Mouse (Mus musculus): ENCODE measurements at regions not wholly inside any gene's neighbourhood (a gene's known extent, or its start where the extent isn't known, plus 50 kb on each side); places are given as distances from the start of the nearest gene placed in this dataset.
A peak's percentile ranks its signal among the peaks of the same experiment; 100 is the strongest.

DNA sequence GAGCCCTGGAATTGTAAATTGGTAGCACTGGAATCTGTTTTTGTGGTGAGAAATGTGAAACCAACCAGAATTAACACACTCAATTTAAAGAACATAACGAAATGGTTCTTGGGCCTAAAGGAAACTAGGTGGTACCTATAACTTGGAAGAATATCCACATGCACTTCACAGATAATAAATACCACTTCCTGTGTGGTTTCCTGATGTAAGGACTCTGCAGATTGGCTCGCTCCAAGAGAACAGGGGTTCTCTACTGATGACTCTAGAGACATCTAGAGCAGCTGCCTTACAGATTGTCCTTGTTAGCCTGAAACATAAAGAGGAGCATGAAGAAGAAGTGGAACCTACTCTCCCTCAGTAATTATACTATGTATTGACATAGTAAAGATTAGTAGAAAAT is 238.4 kb upstream of the Gm11042 start:
- no peak overlapping the region for H3K9ac ChIP-seq (ENCODE audit: low read depth, low read length)

DNA sequence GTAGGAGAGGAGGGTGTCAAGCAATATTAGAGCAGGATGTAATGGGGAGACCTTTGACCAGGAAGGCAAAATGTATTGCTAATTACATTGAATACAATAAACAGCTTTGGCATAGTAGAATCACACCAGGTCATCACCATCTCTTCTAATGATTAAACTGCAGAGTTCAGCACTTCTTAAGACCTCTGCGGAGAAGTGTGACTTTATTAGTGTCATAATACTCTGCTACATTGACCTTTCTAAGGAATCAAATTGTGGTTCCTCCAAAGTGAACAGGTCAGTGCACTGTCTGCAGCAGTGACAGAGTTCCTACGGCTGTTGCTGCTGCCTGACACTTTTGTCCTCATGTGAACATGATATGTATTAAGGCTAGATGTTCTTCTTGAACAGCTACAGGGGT is 228.0 kb upstream of the Gm11042 start:
- Histone ChIP-seq H3K4me2 (ENCODE audit: low read depth, low read length) (no peak overlapping the region), H3K9ac (ENCODE audit: low read depth, low read length) (no peak overlapping the region), H3K27me3 (replicated peaks; ENCODE audit: control insufficient read depth, insufficient read depth, low read length) (no peaks in the 10 kb centered on the region), H3K27ac (replicated peaks; ENCODE audit: low read depth, low read length) (no peak overlapping the region), H3K4me3 (ENCODE audit: low read depth, low read length) (no peak overlapping the region), H3K4me1 (ENCODE audit: control insufficient read depth, insufficient read depth, low read length) (no peaks in the 10 kb centered on the region), H3K36me3 (ENCODE audit: control insufficient read depth, insufficient read depth, low read length) (no peaks in the 10 kb centered on the region), H3K9me3 (ENCODE audit: control insufficient read depth, low read length) (no peaks in the 10 kb centered on the region)
- DNase-seq (ENCODE audit: low spot score) (no peak), ATAC-seq (ENCODE audit: low read depth) (no peak)
- 87% methylated on average over 2 of the region's 2 CpGs for WGBS

More for the DNA sequence above, 238.4 kb upstream of the Gm11042 start:
- no peak overlapping the region for H3K27ac ChIP-seq (replicated peaks; ENCODE audit: low read depth, low read length)
- no peak for ATAC-seq (ENCODE audit: low read depth)
- H3K9me3 ChIP-seq (ENCODE audit: control insufficient read depth, low read length): no peaks in the 10 kb centered on the region
- no peaks in the 10 kb centered on the region for H3K36me3 ChIP-seq (ENCODE audit: control insufficient read depth, insufficient read depth, low read length)
- no peak for DNase-seq (ENCODE audit: low spot score)
- H3K4me3 ChIP-seq (ENCODE audit: low read depth, low read length): no peak overlapping the region
- 85% methylated on average over 2 of the region's 2 CpGs for WGBS
- H3K27me3 ChIP-seq (replicated peaks; ENCODE audit: control insufficient read depth, insufficient read depth, low read length): no peaks in the 10 kb centered on the region
- H3K4me2 ChIP-seq (ENCODE audit: low read depth, low read length): no peak overlapping the region
- H3K4me1 ChIP-seq (ENCODE audit: control insufficient read depth, insufficient read depth, low read length): no peaks in the 10 kb centered on the region

DNA sequence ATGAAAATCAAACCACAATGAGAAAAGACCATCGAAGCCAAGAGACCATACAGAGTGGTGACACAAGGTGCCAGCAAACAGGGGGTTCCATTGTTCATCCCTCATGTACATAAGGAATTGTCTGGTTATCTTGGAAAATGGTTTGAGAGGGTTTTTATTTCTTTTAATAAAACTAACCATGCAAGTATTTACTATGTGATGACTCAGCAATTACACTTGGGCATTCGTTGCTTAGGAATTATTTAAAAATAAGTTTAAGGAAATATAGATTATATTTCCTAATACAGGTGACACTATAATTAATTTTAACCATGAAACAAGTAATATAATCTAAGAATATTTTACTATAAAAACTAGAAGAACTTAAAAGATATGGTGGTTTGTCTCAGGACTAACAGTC is 218.7 kb upstream of the Gm11042 start:
- Histone ChIP-seq H3K9ac (ENCODE audit: low read depth, low read length) (no peak overlapping the region), H3K4me3 (ENCODE audit: low read depth, low read length) (no peak overlapping the region), H3K27ac (replicated peaks; ENCODE audit: low read depth, low read length) (no peak overlapping the region), H3K4me2 (ENCODE audit: low read depth, low read length) (no peak overlapping the region), H3K9me3 (ENCODE audit: control insufficient read depth, low read length) (no peaks in the 10 kb centered on the region), H3K4me1 (ENCODE audit: control insufficient read depth, insufficient read depth, low read length) (no peaks in the 10 kb centered on the region), H3K36me3 (ENCODE audit: control insufficient read depth, insufficient read depth, low read length) (no peaks in the 10 kb centered on the region), H3K27me3 (replicated peaks; ENCODE audit: control insufficient read depth, insufficient read depth, low read length) (no peaks in the 10 kb centered on the region)
- no peak for ATAC-seq (ENCODE audit: low read depth)
- no peak for DNase-seq (ENCODE audit: low spot score)
- 80% methylated on average over 2 of the region's 2 CpGs for WGBS

DNA sequence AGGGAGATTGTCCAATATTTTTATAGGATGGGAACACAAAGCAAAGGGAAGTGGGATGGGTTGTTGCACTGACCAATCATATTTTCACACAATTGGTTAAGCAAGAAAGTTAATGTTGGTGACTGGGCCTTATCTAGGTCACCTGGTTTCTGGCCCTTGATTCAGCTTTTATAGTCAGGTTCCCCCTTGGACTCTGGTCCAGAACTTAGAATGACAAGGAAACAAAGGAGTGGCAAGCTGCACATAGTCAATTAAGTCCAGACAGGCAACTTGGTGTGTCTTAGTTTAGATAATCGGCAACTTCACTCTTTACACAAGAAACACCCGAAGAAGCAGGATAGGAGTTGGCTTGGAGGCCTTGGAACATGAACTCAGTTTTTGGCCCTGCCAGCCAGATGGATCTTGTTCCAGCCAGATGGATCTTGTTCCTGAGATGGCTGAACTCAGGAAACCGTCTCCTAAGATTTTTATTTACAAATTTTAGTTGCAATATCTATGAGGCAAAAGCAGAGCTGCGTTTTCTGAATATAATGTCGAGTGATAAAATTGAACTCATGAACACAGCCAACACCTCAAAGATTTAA is 212.9 kb upstream of the Gm11042 start:
- Histone ChIP-seq H3K9me3 (ENCODE audit: control insufficient read depth, low read length) (no peaks in the 10 kb centered on the region), H3K36me3 (ENCODE audit: control insufficient read depth, insufficient read depth, low read length) (no peaks in the 10 kb centered on the region), H3K4me1 (ENCODE audit: control insufficient read depth, insufficient read depth, low read length) (no peaks in the 10 kb centered on the region), H3K4me2 (ENCODE audit: low read depth, low read length) (no peak overlapping the region), H3K9ac (ENCODE audit: low read depth, low read length) (no peak overlapping the region), H3K27ac (replicated peaks; ENCODE audit: low read depth, low read length) (no peak overlapping the region), H3K4me3 (ENCODE audit: low read depth, low read length) (no peak overlapping the region), H3K27me3 (replicated peaks; ENCODE audit: control insufficient read depth, insufficient read depth, low read length) (no peaks in the 10 kb centered on the region)
- 77% methylated on average over 5 of the region's 5 CpGs for WGBS
- ATAC-seq (ENCODE audit: low read depth): no peak
- no peak for DNase-seq (ENCODE audit: low spot score)

DNA sequence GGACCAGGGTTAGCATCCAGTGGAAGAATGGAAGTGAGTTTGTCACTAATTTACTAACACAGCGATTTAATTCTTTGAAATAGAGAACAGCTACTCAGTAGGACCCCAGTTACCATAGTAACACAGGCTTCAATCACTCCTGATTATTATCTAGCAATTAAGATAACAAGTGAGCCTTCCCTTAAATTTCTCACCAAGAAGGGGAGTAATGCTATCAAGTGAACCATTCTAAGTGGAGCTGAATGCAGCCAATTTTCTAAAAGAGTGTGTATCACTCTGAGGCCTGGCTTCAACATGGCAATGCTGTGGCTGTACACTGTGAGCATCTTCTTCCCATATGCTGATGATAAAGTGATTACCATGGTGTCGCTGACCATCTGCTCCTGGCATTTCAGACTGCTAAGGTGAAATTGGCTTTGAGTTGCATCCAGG is 211.0 kb upstream of the Gm11042 start:
- 52% methylated on average over 2 of the region's 2 CpGs for whole genome bisulfite sequencing
- H3K4me2 ChIP-seq (ENCODE audit: low read depth, low read length): no peak overlapping the region
- ATAC-seq (ENCODE audit: low read depth) (no peak), DNase-seq (ENCODE audit: low spot score) (no peak)
- H3K4me3 ChIP-seq (ENCODE audit: low read depth, low read length): no peak overlapping the region
- no peak overlapping the region for H3K9ac ChIP-seq (ENCODE audit: low read depth, low read length)
- no peak overlapping the region for H3K27ac ChIP-seq (replicated peaks; ENCODE audit: low read depth, low read length)
- no peaks in the 10 kb centered on the region for H3K27me3 ChIP-seq (replicated peaks; ENCODE audit: control insufficient read depth, insufficient read depth, low read length)
- H3K9me3 ChIP-seq (ENCODE audit: control insufficient read depth, low read length): no peaks in the 10 kb centered on the region
- no peaks in the 10 kb centered on the region for H3K36me3 ChIP-seq (ENCODE audit: control insufficient read depth, insufficient read depth, low read length)
- H3K4me1 ChIP-seq (ENCODE audit: control insufficient read depth, insufficient read depth, low read length): no peaks in the 10 kb centered on the region

DNA sequence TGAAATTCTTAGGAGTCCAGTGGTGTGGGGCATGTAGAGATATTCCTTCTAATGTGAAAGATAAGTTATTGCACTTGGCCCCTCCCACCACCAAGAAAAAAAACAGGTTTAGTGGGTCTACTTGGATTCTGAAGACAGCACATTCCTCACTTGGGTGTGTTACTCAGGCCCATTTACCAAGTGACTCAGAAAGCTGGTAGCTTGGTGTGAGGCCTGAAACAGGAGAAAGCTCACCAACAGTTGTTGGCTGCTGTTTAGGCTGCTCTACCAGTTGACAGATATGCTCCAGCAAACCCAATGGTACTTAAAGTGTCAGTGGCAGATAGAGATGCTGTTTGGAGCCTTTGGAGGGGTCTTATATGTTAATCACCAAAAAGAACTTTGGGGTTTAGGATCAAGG is 207.8 kb upstream of the Gm11042 start:
- ATAC-seq (ENCODE audit: low read depth) (no peak), DNase-seq (ENCODE audit: low spot score) (peak; percentile 43)
- H3K4me3 ChIP-seq (ENCODE audit: low read depth, low read length): no peak overlapping the region
- no peaks in the 10 kb centered on the region for H3K36me3 ChIP-seq (ENCODE audit: control insufficient read depth, insufficient read depth, low read length)
- H3K27me3 ChIP-seq (replicated peaks; ENCODE audit: control insufficient read depth, insufficient read depth, low read length): no peaks in the 10 kb centered on the region
- no peak overlapping the region for H3K9ac ChIP-seq (ENCODE audit: low read depth, low read length)
- no peak overlapping the region for H3K4me2 ChIP-seq (ENCODE audit: low read depth, low read length)
- H3K4me1 ChIP-seq (ENCODE audit: control insufficient read depth, insufficient read depth, low read length): no peaks in the 10 kb centered on the region
- H3K9me3 ChIP-seq (ENCODE audit: control insufficient read depth, low read length): no peaks in the 10 kb centered on the region
- no peak overlapping the region for H3K27ac ChIP-seq (replicated peaks; ENCODE audit: low read depth, low read length)

DNA sequence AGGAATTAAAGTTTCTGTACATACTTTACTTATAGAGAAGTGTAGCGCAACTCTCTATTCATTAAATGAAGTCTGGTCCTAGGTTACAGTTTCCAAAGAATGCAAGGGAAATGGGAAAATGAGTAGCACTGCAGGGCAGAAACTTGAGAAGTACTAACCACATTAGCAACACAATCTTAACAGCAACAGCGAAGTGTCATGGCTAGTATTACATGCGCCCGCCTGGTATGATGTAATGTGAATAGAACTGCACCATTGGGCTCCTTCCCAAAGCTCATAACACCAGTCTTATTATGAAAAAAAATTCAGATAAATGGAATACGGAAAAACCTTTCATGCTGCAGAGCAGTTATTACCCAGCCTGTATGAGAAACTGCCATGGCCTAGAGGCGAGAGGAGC is 201.8 kb upstream of the Gm11042 start:
- WGBS: 57% methylated on average over 6 of the region's 6 CpGs
- peak; percentile 75 for ATAC-seq (ENCODE audit: low read depth)

DNA sequence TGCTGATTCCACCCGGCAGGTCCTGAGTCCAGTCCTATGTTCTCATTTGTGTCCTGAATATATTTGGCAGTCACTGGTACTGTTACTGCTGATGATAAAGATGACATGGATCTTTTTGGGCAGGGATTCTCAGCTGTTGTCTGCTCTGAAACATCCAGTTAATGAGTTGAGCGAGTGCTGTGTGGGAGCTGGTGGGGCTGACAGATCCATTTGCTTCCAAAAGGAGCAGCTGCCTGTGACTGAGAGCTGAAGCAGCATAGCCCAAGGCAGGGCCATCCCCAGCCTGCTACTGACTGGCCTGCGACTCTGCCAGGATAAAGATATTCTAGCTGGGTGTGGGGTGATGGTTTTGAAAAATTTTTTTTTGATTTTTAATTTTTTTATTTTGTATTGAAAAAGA is 200.3 kb upstream of the Gm11042 start:
- H3K36me3 ChIP-seq (ENCODE audit: control insufficient read depth, insufficient read depth, low read length): no peaks in the 10 kb centered on the region
- DNase-seq (ENCODE audit: low spot score): peak; percentile 51
- ATAC-seq (ENCODE audit: low read depth): peak; percentile 87; the same call in 1 of the 2 replicates

More for the DNA sequence above, 201.8 kb upstream of the Gm11042 start:
- Histone ChIP-seq H3K27me3 (replicated peaks; ENCODE audit: control insufficient read depth, insufficient read depth, low read length) (no peaks in the 10 kb centered on the region), H3K27ac (replicated peaks; ENCODE audit: low read depth, low read length) (no peak overlapping the region), H3K4me3 (ENCODE audit: low read depth, low read length) (no peak overlapping the region), H3K36me3 (ENCODE audit: control insufficient read depth, insufficient read depth, low read length) (no peaks in the 10 kb centered on the region), H3K9ac (ENCODE audit: low read depth, low read length) (no peak overlapping the region), H3K4me2 (ENCODE audit: low read depth, low read length) (no peak overlapping the region), H3K9me3 (ENCODE audit: control insufficient read depth, low read length) (no peaks in the 10 kb centered on the region), H3K4me1 (ENCODE audit: control insufficient read depth, insufficient read depth, low read length) (no peaks in the 10 kb centered on the region)
- peak; percentile 63 for DNase-seq (ENCODE audit: low spot score)

DNA sequence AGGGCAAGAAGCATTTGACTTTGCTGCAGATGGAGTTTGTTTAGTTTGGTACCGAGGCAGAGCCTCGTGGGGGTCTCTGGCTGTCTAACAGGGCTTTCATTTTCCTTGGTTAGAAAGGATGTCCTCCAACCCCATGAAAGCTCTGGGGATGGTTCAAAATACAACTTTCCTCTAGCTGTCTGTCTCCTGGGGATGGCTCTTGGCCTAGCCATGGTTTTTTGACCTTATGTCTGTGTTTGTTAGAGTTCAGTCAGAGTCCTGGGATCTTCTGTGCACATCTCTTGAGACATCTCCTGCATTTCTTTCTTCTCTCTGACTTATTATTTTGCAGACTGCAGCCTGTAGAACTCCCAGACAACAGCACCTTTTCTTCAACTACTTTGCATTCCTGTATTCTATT is 186.6 kb upstream of the Gm11042 start:
- H3K9me3 ChIP-seq (ENCODE audit: control insufficient read depth, low read length): no peaks in the 10 kb centered on the region
- WGBS: 54% methylated on average over 2 of the region's 2 CpGs
- H3K4me1 ChIP-seq (ENCODE audit: control insufficient read depth, insufficient read depth, low read length): no peaks in the 10 kb centered on the region
- no peak overlapping the region for H3K4me3 ChIP-seq (ENCODE audit: low read depth, low read length)
- DNase-seq (ENCODE audit: low spot score) (no peak), ATAC-seq (ENCODE audit: low read depth) (no peak)
- no peaks in the 10 kb centered on the region for H3K36me3 ChIP-seq (ENCODE audit: control insufficient read depth, insufficient read depth, low read length)
- H3K4me2 ChIP-seq (ENCODE audit: low read depth, low read length): no peak overlapping the region
- H3K27me3 ChIP-seq (replicated peaks; ENCODE audit: control insufficient read depth, insufficient read depth, low read length): no peaks in the 10 kb centered on the region
- no peak overlapping the region for H3K27ac ChIP-seq (replicated peaks; ENCODE audit: low read depth, low read length)
- no peak overlapping the region for H3K9ac ChIP-seq (ENCODE audit: low read depth, low read length)

More for the DNA sequence above, 200.3 kb upstream of the Gm11042 start:
- Histone ChIP-seq H3K9ac (ENCODE audit: low read depth, low read length) (no peak overlapping the region), H3K27me3 (replicated peaks; ENCODE audit: control insufficient read depth, insufficient read depth, low read length) (no peaks in the 10 kb centered on the region), H3K4me2 (ENCODE audit: low read depth, low read length) (no peak overlapping the region), H3K27ac (replicated peaks; ENCODE audit: low read depth, low read length) (no peak overlapping the region), H3K9me3 (ENCODE audit: control insufficient read depth, low read length) (no peaks in the 10 kb centered on the region), H3K4me1 (ENCODE audit: control insufficient read depth, insufficient read depth, low read length) (no peaks in the 10 kb centered on the region), H3K4me3 (ENCODE audit: low read depth, low read length) (no peak overlapping the region)
- 57% methylated on average over 3 of the region's 3 CpGs for WGBS
